Mouse (Mus musculus) C2C12 (cell line): ENCODE data around the gene Sdf2l1. TPM values are rescaled to one million over a fixed set of nuclear protein-coding genes. Genes with fewer than 3 reads are reported as not detected.

ENCODE experiments used
- H3K27me3 ChIP-seq: one replicate; pipeline ENCODE4 v1.6.1; 2011; ENCODE audit not compliant: control insufficient read depth, insufficient read depth, insufficient read length
- H3K36me3 ChIP-seq: one replicate; pipeline ENCODE4 v1.6.1; 2011; ENCODE audit not compliant: control insufficient read depth, insufficient read depth
- H3K4me3 ChIP-seq: one replicate; pipeline ENCODE4 v1.5.1; 2011; ENCODE audit warnings: mild to moderate bottlenecking, control low read depth; ENCODE audit not compliant: poor library complexity, insufficient read depth, severe bottlenecking
- H3K79me2 ChIP-seq: one replicate; pipeline ENCODE4 v1.6.1; 2011; ENCODE audit not compliant: control insufficient read depth, insufficient read depth
- H3K79me3 ChIP-seq: one replicate; pipeline ENCODE4 v1.6.1; 2011; ENCODE audit warnings: low read depth, control low read depth
- H3ac ChIP-seq: one replicate; pipeline ENCODE3; 2011; ENCODE audit warnings: low read depth; ENCODE audit not compliant: control insufficient read depth, insufficient read length
- CEBPB ChIP-seq: IDR thresholded peaks from one replicate; pipeline ENCODE4 v1.6.1; 2011; ENCODE audit warnings: low read depth, mild to moderate bottlenecking, control low read depth, moderate library complexity
- CTCF ChIP-seq: IDR thresholded peaks from one replicate; pipeline ENCODE4 v1.5.1; 2011; ENCODE audit not compliant: control insufficient read depth, insufficient read depth, insufficient read length
- FOSL1 ChIP-seq: IDR thresholded peaks from one replicate; pipeline ENCODE4 v1.8.0; 2011; ENCODE audit warnings: mild to moderate bottlenecking, low read length; ENCODE audit not compliant: poor library complexity, insufficient read depth, severe bottlenecking
- MAX ChIP-seq: IDR thresholded peaks from one replicate; pipeline ENCODE4 v1.6.1; 2011; ENCODE audit warnings: mild to moderate bottlenecking, control low read depth
- MYOD1 ChIP-seq: IDR thresholded peaks from one replicate; pipeline ENCODE4 v1.6.1; 2011; ENCODE audit warnings: low read depth; ENCODE audit not compliant: control insufficient read depth, insufficient read length
- MYOG ChIP-seq: IDR thresholded peaks from one replicate; pipeline ENCODE4 v1.6.1; 2011; ENCODE audit not compliant: control insufficient read depth, insufficient read length; ENCODE audit errors: extremely low read depth
- USF1 ChIP-seq: IDR thresholded peaks from one replicate; pipeline ENCODE4 v1.6.1; 2011; ENCODE audit warnings: low read depth, mild to moderate bottlenecking, control low read depth, moderate library complexity
- polyA plus RNA-seq: library from polyadenylated mRNA; unstranded; fragments of >200 nt; fragmentation: generic; extraction: Trizol; gene quantifications from one replicate; pipeline ENCODE4 v1.2.1, GENCODE M21; 2012; ENCODE audit warnings: missing spikeins

Gene Sdf2l1
- polyA plus RNA-seq, 1 experiment = 41.1 TPM

- Histone ChIP-seq H3K79me3 (no peaks in the 10 kb centered on the region), H3ac (no peak overlapping the region), H3K27me3 (no peaks in the 10 kb centered on the region), H3K4me3 (no peak overlapping the region), H3K36me3 (peaks cover 32% of the 10 kb centered on the region), H3K79me2 (no peaks in the 10 kb centered on the region)
- TF ChIP-seq MYOD1 (no peak), FOSL1 (no peak), USF1 (no peak), CTCF (no peak), CEBPB (no peak), MAX (no peak), MYOG (no peak)
Observed at GRCm38 (mm10) chr16:17117309-17117799, 14.8 kb downstream of the Sdf2l1 start.

GRCm38 (mm10) chr16:17110771-17111743 is 21.1 kb downstream of the Sdf2l1 start, which contains the start of gene Ppil2:
Gene Ppil2, minus strand, starts transcription at chr16:17111257.
- peaks cover 34% of the 10 kb centered on the region for H3K36me3 ChIP-seq
- H3K27me3 ChIP-seq = no peaks in the 10 kb centered on the region
- peak within 1 kb of the TSS; percentile 100 for H3ac ChIP-seq
- no peak for TF ChIP-seq CEBPB
- TF ChIP-seq MYOG = no peak
- no peak for TF ChIP-seq USF1
- TF ChIP-seq MAX = no peak
- no peak for TF ChIP-seq CTCF
- TF ChIP-seq FOSL1 = no peak
- TF ChIP-seq MYOD1 = no peak
- H3K79me2 ChIP-seq = peaks cover 32% of the 10 kb centered on the region
- H3K79me3 ChIP-seq = peaks cover 15% of the 10 kb centered on the region
- H3K4me3 ChIP-seq = peak within 1 kb of the TSS; percentile 89

GRCm38 (mm10) chr16:17104600-17104999 is 27.6 kb downstream of the Sdf2l1 start:
- no peaks in the 10 kb centered on the region for H3K27me3 ChIP-seq
- no peak overlapping the region for H3ac ChIP-seq
- H3K4me3 ChIP-seq = no peak overlapping the region
- peaks cover 51% of the 10 kb centered on the region for H3K36me3 ChIP-seq
- no peak for TF ChIP-seq MYOG
- TF ChIP-seq MYOD1 = no peak
- H3K79me2 ChIP-seq = peaks cover 18% of the 10 kb centered on the region
- H3K79me3 ChIP-seq = peaks cover 6% of the 10 kb centered on the region

- no peak overlapping the region for H3ac ChIP-seq
- TF ChIP-seq CEBPB (no peak), MAX (no peak), FOSL1 (no peak), MYOD1 (no peak), MYOG (no peak), USF1 (no peak), CTCF (no peak)
- H3K36me3 ChIP-seq = peaks cover 48% of the 10 kb centered on the region
- no peaks in the 10 kb centered on the region for H3K79me3 ChIP-seq
- peaks cover 3% of the 10 kb centered on the region for H3K79me2 ChIP-seq
- no peaks in the 10 kb centered on the region for H3K27me3 ChIP-seq
- H3K4me3 ChIP-seq = no peak overlapping the region
Observed at GRCm38 (mm10) chr16:17102630-17103220, 29.5 kb downstream of the Sdf2l1 start.

GRCm38 (mm10) chr16:17096938-17097337 is 35.2 kb downstream of the Sdf2l1 start:
- no peak overlapping the region for H3K4me3 ChIP-seq
- H3K79me2 ChIP-seq = no peaks in the 10 kb centered on the region
- no peak for TF ChIP-seq MAX
- no peak for TF ChIP-seq USF1
- TF ChIP-seq CTCF = no peak
- no peak for TF ChIP-seq MYOD1
- TF ChIP-seq FOSL1 = no peak
- no peak for TF ChIP-seq MYOG
- no peak for TF ChIP-seq CEBPB
- H3K36me3 ChIP-seq = peaks cover 73% of the 10 kb centered on the region
- H3ac ChIP-seq = no peak overlapping the region
- H3K27me3 ChIP-seq = no peaks in the 10 kb centered on the region
- H3K79me3 ChIP-seq = no peaks in the 10 kb centered on the region
